In genomic region chr13:56279439-56279838, GRCm38 (mm10) we compare ENCODE assay signal across 9 mouse cellular contexts. TPM values are rescaled to one million over a fixed set of nuclear protein-coding genes. Genes with fewer than 3 reads are reported as not detected.
DNase-seq lines count a peak whose midpoint lies in the region; ATAC-seq and TF ChIP-seq lines count a peak whose summit lies in the region.
"Had no signal": no experiment of that assay in that cellular context is flagged by ENCODE, and none has a peak within 500 bp of the region (broad histone marks: within the 10 kb centered on the region; RNA-seq: fewer than 3 reads in every experiment).

No protein-coding gene starts in this region.

- 23% methylated on average over 8 of the region's 8 CpGs for WGBS in forebrain, embryonic 15.5 days
- WGBS in hindbrain, embryonic 12.5 days, result 23% methylated on average over 8 of the region's 8 CpGs

- H3K79me2 ChIP-seq in MEL (ENCODE audit: control insufficient read depth, insufficient read depth, low read length, poor library complexity), result no peaks in the 10 kb centered on the region

- H3K4me3 ChIP-seq in MEL (ENCODE audit: control insufficient read depth in 1 of 2, insufficient read depth in 1 of 2, low read depth in 2 of 2, low read length in 2 of 2), result no peak overlapping the region
- no peak overlapping the region for H3K4me3 ChIP-seq in forebrain, embryonic 15.5 days
- H3K4me3 ChIP-seq in hindbrain, embryonic 12.5 days, result no peak overlapping the region

- no peak for TF ChIP-seq EP300 in MEL (IDR thresholded peaks at IDR 0.05; ENCODE audit: low read depth in 1 of 2, low read length in 2 of 2)

- no peaks in the 10 kb centered on the region for H3K9me3 ChIP-seq in MEL (replicated peaks; ENCODE audit: insufficient read depth, low read length)
- no peaks in the 10 kb centered on the region for H3K9me3 ChIP-seq in forebrain, embryonic 15.5 days
- H3K9me3 ChIP-seq in hindbrain, embryonic 12.5 days (replicated peaks), result no peaks in the 10 kb centered on the region

- ATAC-seq in forebrain, embryonic 15.5 days (replicated peaks), result peak; percentile 85; the same call in 1 of the 2 replicates
- peak; percentile 77; the same call in 1 of the 2 replicates for ATAC-seq in hindbrain, embryonic 12.5 days (ENCODE audit: low FRiP score)

- no peak for TF ChIP-seq POLR2A in MEL (IDR thresholded peaks at IDR 0.05; ENCODE audit: control insufficient read depth in 1 of 2, insufficient read depth in 1 of 2, low read depth in 1 of 2, low read length in 2 of 2, poor library complexity in 1 of 2)

- H3K4me2 ChIP-seq in forebrain, embryonic 15.5 days (replicated peaks), result no peak overlapping the region
- no peak overlapping the region for H3K4me2 ChIP-seq in hindbrain, embryonic 12.5 days (replicated peaks)

- no peaks in the 10 kb centered on the region for H3K4me1 ChIP-seq in MEL (ENCODE audit: control insufficient read depth in 1 of 2, insufficient read depth in 2 of 2, low read length in 2 of 2)
- H3K4me1 ChIP-seq in forebrain, embryonic 15.5 days, result no peaks in the 10 kb centered on the region
- H3K4me1 ChIP-seq in hindbrain, embryonic 12.5 days, result no peaks in the 10 kb centered on the region

- H3K36me3 ChIP-seq in MEL (ENCODE audit: control insufficient read depth in 1 of 2, insufficient read depth in 2 of 2, low read length in 2 of 2), result no peaks in the 10 kb centered on the region
- no peaks in the 10 kb centered on the region for H3K36me3 ChIP-seq in forebrain, embryonic 15.5 days
- no peaks in the 10 kb centered on the region for H3K36me3 ChIP-seq in hindbrain, embryonic 12.5 days

- DNase-seq in MEL (ENCODE audit: low read depth, low spot score), result peak; percentile 30
- peak; percentile 61 for DNase-seq in cerebellum, adult 11 months
- DNase-seq in layer of hippocampus, adult 9-11 months, result peak; percentile 70
- peak; percentile 85 for DNase-seq in lung, postnatal 14 days
- DNase-seq in right cerebral cortex, adult 18-20 months, result peak; percentile 78
- DNase-seq in urinary bladder, postnatal 10 days (ENCODE audit: low spot score), result peak; percentile 67

- H3K27ac ChIP-seq in MEL (ENCODE audit: control insufficient read depth, low read depth, low read length), result no peak overlapping the region
- no peak overlapping the region for H3K27ac ChIP-seq in forebrain, embryonic 15.5 days (replicated peaks)
- no peak overlapping the region for H3K27ac ChIP-seq in hindbrain, embryonic 12.5 days

- no peaks in the 10 kb centered on the region for H3K27me3 ChIP-seq in MEL (ENCODE audit: control insufficient read depth in 1 of 2, insufficient read depth in 2 of 2, low read length in 2 of 2)
- no peaks in the 10 kb centered on the region for H3K27me3 ChIP-seq in forebrain, embryonic 15.5 days
- 0 out of 2 replicates have a peak, but pooled peaks cover 24% of the 10 kb centered on the region for H3K27me3 ChIP-seq in hindbrain, embryonic 12.5 days

- TF ChIP-seq RAD21 in MEL (IDR thresholded peaks at IDR 0.05; ENCODE audit: low read depth, low read length), result peak; percentile 55

- peak; percentile 53 to 63 (median 57) for TF ChIP-seq CTCF in MEL (IDR thresholded peaks at IDR 0.05 in 2 of 3, conservative IDR thresholded peaks at IDR 0.05 in 1 of 3; ENCODE audit: control insufficient read depth in 1 of 3, insufficient read depth in 1 of 3, low read depth in 2 of 3, low read length in 3 of 3, poor library complexity in 1 of 3, severe bottlenecking in 1 of 3)

- no peak overlapping the region for H3K9ac ChIP-seq in MEL (ENCODE audit: control insufficient read depth, low read depth, low read length, poor library complexity, severe bottlenecking)
- no peak overlapping the region for H3K9ac ChIP-seq in forebrain, embryonic 15.5 days (replicated peaks)
- H3K9ac ChIP-seq in hindbrain, embryonic 12.5 days, result no peak overlapping the region

TF ChIP-seq in MEL, 35 proteins besides CTCF, POLR2A, EP300 and RAD21:
- no peak for TF ChIP-seq CHD2 (IDR thresholded peaks at IDR 0.05; ENCODE audit: low read length)
- TF ChIP-seq POLR2AphosphoS5 (IDR thresholded peaks at IDR 0.05; ENCODE audit: borderline replicate concordance, low read depth, low read length), result no peak
- no peak for TF ChIP-seq ZNF384 (IDR thresholded peaks at IDR 0.05; ENCODE audit: low read depth, low read length)
- no peak for TF ChIP-seq USF1 (IDR thresholded peaks at IDR 0.05; ENCODE audit: low read depth, low read length)
- peak; percentile 45 for TF ChIP-seq SMC3 (IDR thresholded peaks at IDR 0.05; ENCODE audit: low read depth, low read length)
- no peak for TF ChIP-seq TCF12 (IDR thresholded peaks at IDR 0.05; ENCODE audit: low read depth, low read length)

RNA-seq across cellular contexts. Expression of gene Cxcl14, which starts 16.9 kb away (rescaled TPM):
- not detected in 2 replicates for total RNA-seq in MEL (2012; rRNA removed)
- not detected for polyA plus RNA-seq in MEL (2012; ENCODE audit: insufficient read depth in 1 of 2, insufficient read length in 2 of 2, low read depth in 1 of 2, low replicate concordance in 2 of 2, missing spikeins in 1 of 2)
- polyA plus RNA-seq in forebrain, embryonic 15.5 days (2015; fragmentation: Nextera tagmentation; extraction: Ambion mirVana), result 14.2 and 15.2 TPM in 2 replicates
- 72.3 and 90.1 TPM in 2 replicates for polyA plus RNA-seq in hindbrain, embryonic 12.5 days (2016; fragmentation: Nextera tagmentation; extraction: Ambion mirVana)

RNA-seq across cellular contexts. Expression of gene Neurog1, which starts 27.5 kb away (rescaled TPM):
- total RNA-seq in MEL (2012; rRNA removed), result not detected in 2 replicates
- not detected for polyA plus RNA-seq in MEL (2012; ENCODE audit: insufficient read depth in 1 of 2, insufficient read length in 2 of 2, low read depth in 1 of 2, low replicate concordance in 2 of 2, missing spikeins in 1 of 2)
- 3.1 and 6.7 TPM in 2 replicates for polyA plus RNA-seq in forebrain, embryonic 15.5 days (2015; fragmentation: Nextera tagmentation; extraction: Ambion mirVana)
- polyA plus RNA-seq in hindbrain, embryonic 12.5 days (2016; fragmentation: Nextera tagmentation; extraction: Ambion mirVana), result 18.2 and 21.7 TPM in 2 replicates
- polyA plus RNA-seq: liver, embryonic 16.5 days had no signal

Comparison
In these comparisons a context has a peak if more than half of its experiments do, and no peak if none do; other contexts are left out.
1. DNase-seq: peak in every context shown above with its lines; median percentile 85 in lung, postnatal 14 days; 78 in right cerebral cortex, adult 18-20 months; 70 in layer of hippocampus, adult 9-11 months; 67 in urinary bladder, postnatal 10 days; 61 in cerebellum, adult 11 months; 30 in MEL.
2. RNA of gene Cxcl14, which starts 16.9 kb away (polyA plus RNA-seq): 72.3 to 90.1 TPM in hindbrain, embryonic 12.5 days and 14.2 to 15.2 TPM in forebrain, embryonic 15.5 days; not detected in MEL; every median in the first group is over 10 times any median in the second.